Mouse (Mus musculus) spleen, adult 2 months (tissue): Measurements from ENCODE around the gene Gm20388.

Source experiments
- CTCF ChIP-seq: fragments of 200-500 bp; IDR thresholded peaks from 2 replicates; pipeline ENCODE4 v1.5.1; 2011; ENCODE audit warnings: mild to moderate bottlenecking, inconsistent platforms; ENCODE audit not compliant: insufficient read depth, insufficient read length, insufficient replicate concordance; ENCODE audit errors: extremely low read depth
- POLR2A ChIP-seq: fragments of 200-500 bp; IDR thresholded peaks from 2 replicates; pipeline ENCODE4 v1.6.1; 2011; ENCODE audit warnings: low read depth, low read length, inconsistent platforms

DNA sequence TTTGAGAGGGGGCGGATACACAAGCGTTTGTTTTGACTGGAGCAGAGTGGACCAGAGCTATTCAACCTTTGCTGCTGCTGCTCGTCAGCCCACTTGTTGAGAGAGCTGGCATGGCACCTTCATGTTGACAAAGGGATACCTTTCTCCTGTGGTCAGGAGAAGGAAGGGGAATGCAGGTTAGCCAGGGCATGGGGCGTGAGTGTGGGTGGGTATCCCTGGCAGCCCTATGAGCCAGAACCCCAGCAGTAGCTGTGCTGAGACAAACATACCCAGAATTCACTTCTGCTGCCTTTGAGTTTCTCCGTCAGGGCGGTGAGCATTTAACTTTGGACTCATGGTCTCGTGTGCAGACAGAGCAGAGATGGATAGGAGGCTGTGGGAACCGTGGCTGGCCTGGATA is 3747.2 kb downstream of the Gm20388 start:
- TF ChIP-seq POLR2A (no peak), CTCF (no peak)
